Mouse (Mus musculus) regulatory T cell (primary cell): ENCODE data around the gene Cenpx.
"Not testable (repeated sequence)": the region's sequence is repeated elsewhere in the genome, so short reads cannot be mapped to it uniquely, and the experiment has no call there.

Experiments
- in situ Hi-C: fragments of 300-600 bp; cut with MboI, MseI; formaldehyde crosslinking; loops from one replicate; pipeline ENCODE4 v1.15.1; 2025; ENCODE audit warnings: high pct_unique_total_duplicates

Gene Cenpx

GRCm38 (mm10) chr11:120713580-120714518 is at the start of gene Cenpx, which contains the start of gene Lrrc45:
Gene Cenpx, minus strand, starts transcription at chr11:120713738.
Gene Lrrc45, plus strand, starts transcription at chr11:120713925.
- in situ Hi-C loops = loop anchor here (5.0 kb wide), 1 partner anchor 92 kb away; no protein-coding TSS in a partner anchor

- in situ Hi-C loops = not testable (repeated sequence)
Observed at GRCm38 (mm10) chr11:120762672-120763041, 49.1 kb upstream of the Cenpx start, which contains the start of gene Hmga1b. Gene Hmga1b, plus strand, starts transcription at chr11:120762794.

GRCm38 (mm10) chr11:120761811-120762671 is 48.5 kb upstream of the Cenpx start:
- in situ Hi-C loops = no loop called here

GRCm38 (mm10) chr11:120760236-120760635 is 46.7 kb upstream of the Cenpx start:
- in situ Hi-C loops = no loop called here

GRCm38 (mm10) chr11:120751606-120752005 is 38.1 kb upstream of the Cenpx start:
- in situ Hi-C loops = no loop called here

GRCm38 (mm10) chr11:120749430-120749829 is 35.9 kb upstream of the Cenpx start:
- in situ Hi-C loops = loop anchor here (5.0 to 25.0 kb wide), 2 partner anchors 797 to 937 kb away; no protein-coding TSS in a partner anchor

GRCm38 (mm10) chr11:120747974-120748373 is 34.4 kb upstream of the Cenpx start:
- in situ Hi-C loops = loop anchor here (5.0 to 25.0 kb wide), 2 partner anchors 796 to 936 kb away; no protein-coding TSS in a partner anchor

GRCm38 (mm10) chr11:120744121-120744701 is 30.7 kb upstream of the Cenpx start:
- in situ Hi-C loops = loop anchor here (25.0 kb wide), 1 partner anchor 932 kb away; no protein-coding TSS in a partner anchor

GRCm38 (mm10) chr11:120740981-120741380 is 27.4 kb upstream of the Cenpx start:
- in situ Hi-C loops = loop anchor here (25.0 kb wide), 1 partner anchor 929 kb away; no protein-coding TSS in a partner anchor

- in situ Hi-C loops = loop anchor here (25.0 kb wide), 1 partner anchor 924 kb away; no protein-coding TSS in a partner anchor
Observed at GRCm38 (mm10) chr11:120736424-120736823, 22.9 kb upstream of the Cenpx start.

- in situ Hi-C loops = loop anchor here (25.0 kb wide), 1 partner anchor 921 kb away; no protein-coding TSS in a partner anchor
Observed at GRCm38 (mm10) chr11:120733521-120733920, 20.0 kb upstream of the Cenpx start.

GRCm38 (mm10) chr11:120731858-120732680 is 18.5 kb upstream of the Cenpx start, which contains the start of gene Cbr2:
Gene Cbr2, minus strand, starts transcription at chr11:120732114.
- in situ Hi-C loops = loop anchor here (25.0 kb wide), 1 partner anchor 920 kb away; no protein-coding TSS in a partner anchor

GRCm38 (mm10) chr11:120731395-120731794 is 17.9 kb upstream of the Cenpx start:
- in situ Hi-C loops = loop anchor here (25.0 kb wide), 1 partner anchor 919 kb away; no protein-coding TSS in a partner anchor

GRCm38 (mm10) chr11:120730331-120730870 is 16.9 kb upstream of the Cenpx start:
- in situ Hi-C loops = loop anchor here (25.0 kb wide), 1 partner anchor 918 kb away; no protein-coding TSS in a partner anchor

GRCm38 (mm10) chr11:120729432-120730050 is 16.0 kb upstream of the Cenpx start:
- in situ Hi-C loops = loop anchor here (5.0 to 25.0 kb wide), 2 partner anchors 38 to 917 kb away; no protein-coding TSS in a partner anchor

- in situ Hi-C loops = loop anchor here (5.0 to 25.0 kb wide), 2 partner anchors 39 to 916 kb away; no protein-coding TSS in a partner anchor
Observed at GRCm38 (mm10) chr11:120728530-120729240, 15.1 kb upstream of the Cenpx start.

GRCm38 (mm10) chr11:120727564-120727963 is 14.0 kb upstream of the Cenpx start:
- in situ Hi-C loops = loop anchor here (5.0 to 25.0 kb wide), 2 partner anchors 40 to 915 kb away; no protein-coding TSS in a partner anchor

- in situ Hi-C loops = loop anchor here (5.0 to 25.0 kb wide), 2 partner anchors 40 to 915 kb away; no protein-coding TSS in a partner anchor
Observed at GRCm38 (mm10) chr11:120727169-120727527, 13.6 kb upstream of the Cenpx start, which contains the start of gene Dcxr. Gene Dcxr, minus strand, starts transcription at chr11:120727281.
